ENCODE assay signal across 10 mouse cellular contexts in the genomic region with DNA sequence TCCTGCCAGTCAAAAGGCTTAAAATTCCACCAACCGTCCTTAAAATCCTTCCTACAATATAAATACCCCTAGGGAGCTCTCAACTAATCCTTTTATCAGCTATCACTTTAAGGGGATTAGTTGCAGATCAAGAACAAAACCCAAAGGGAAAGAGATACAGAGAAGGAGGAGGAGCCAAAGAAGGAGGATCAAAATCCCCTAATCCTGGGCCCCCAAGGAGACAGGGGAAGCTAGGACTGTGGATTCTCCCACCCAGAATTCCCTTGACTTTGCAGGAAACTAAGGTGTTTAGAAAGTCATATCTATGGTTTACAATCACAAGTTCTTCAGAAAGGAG.
DNase-seq lines count a peak whose midpoint lies in the region; ATAC-seq and TF ChIP-seq lines count a peak whose summit lies in the region.
"Had no signal": no experiment of that assay in that cellular context is flagged by ENCODE, and none has a peak within 500 bp of the region (broad histone marks: within the 10 kb centered on the region; RNA-seq: fewer than 3 reads in every experiment).

No protein-coding gene starts in this region.

- peaks cover 35% of the 10 kb centered on the region for H3K4me1 ChIP-seq in heart, embryonic 15.5 days (replicated peaks)
- H3K4me1 ChIP-seq in midbrain, embryonic 11.5 days (ENCODE audit: control insufficient read depth, insufficient read depth, low read length) = peaks cover 10% of the 10 kb centered on the region
- H3K4me1 ChIP-seq in midbrain, postnatal 0 days (ENCODE audit: insufficient read depth, low read length) = no peaks in the 10 kb centered on the region
- 0 out of 2 replicates have a peak, but pooled peaks cover 4% of the 10 kb centered on the region for H3K4me1 ChIP-seq in midbrain, embryonic 14.5 days (ENCODE audit: control insufficient read depth, insufficient read depth, low read length)
- H3K4me1 ChIP-seq in forebrain, embryonic 14.5 days (ENCODE audit: control insufficient read depth, insufficient read depth, low read length) = peaks cover 5% of the 10 kb centered on the region; the same call in 1 of the 2 replicates

- ATAC-seq in heart, embryonic 15.5 days (replicated peaks; ENCODE audit: insufficient number of reproducible peaks, insufficient read depth, low FRiP score, low read depth) = no peak
- peak; percentile 38; the same call in 1 of the 2 replicates for ATAC-seq in midbrain, embryonic 11.5 days (ENCODE audit: low FRiP score)
- ATAC-seq in midbrain, postnatal 0 days (ENCODE audit: low FRiP score) = no peak
- no peak; the same call in 1 of the 2 replicates for ATAC-seq in midbrain, embryonic 14.5 days (ENCODE audit: low FRiP score, low TSS enrichment)
- no peak for ATAC-seq in forebrain, embryonic 14.5 days
- ATAC-seq: forebrain, postnatal 0 days had no signal

- no peaks in the 10 kb centered on the region for H3K27me3 ChIP-seq in heart, embryonic 15.5 days
- peaks cover 43% of the 10 kb centered on the region for H3K27me3 ChIP-seq in midbrain, embryonic 11.5 days (ENCODE audit: control insufficient read depth, insufficient read depth, low read length)
- peaks cover 9% of the 10 kb centered on the region; the same call in 1 of the 2 replicates for H3K27me3 ChIP-seq in midbrain, postnatal 0 days (ENCODE audit: insufficient read depth, low read length)
- H3K27me3 ChIP-seq in midbrain, embryonic 14.5 days (ENCODE audit: control insufficient read depth, insufficient read depth, low read length) = peaks cover 15% of the 10 kb centered on the region
- H3K27me3 ChIP-seq in forebrain, embryonic 14.5 days (replicated peaks; ENCODE audit: control insufficient read depth, insufficient read depth, low read length) = no peaks in the 10 kb centered on the region
- H3K27me3 ChIP-seq: hindbrain, embryonic 15.5 days had no signal

- no peak for TF ChIP-seq CTCF in midbrain, postnatal 0 days (IDR thresholded peaks at IDR 0.05)

- no peaks in the 10 kb centered on the region for H3K36me3 ChIP-seq in heart, embryonic 15.5 days
- H3K36me3 ChIP-seq in midbrain, embryonic 11.5 days (ENCODE audit: control insufficient read depth, insufficient read depth, low read length) = no peaks in the 10 kb centered on the region
- no peaks in the 10 kb centered on the region for H3K36me3 ChIP-seq in midbrain, postnatal 0 days (ENCODE audit: insufficient read depth, low read length)
- H3K36me3 ChIP-seq in midbrain, embryonic 14.5 days (ENCODE audit: control insufficient read depth, insufficient read depth, low read length) = no peaks in the 10 kb centered on the region
- no peaks in the 10 kb centered on the region for H3K36me3 ChIP-seq in forebrain, embryonic 14.5 days (ENCODE audit: control insufficient read depth, insufficient read depth, low read length)
- H3K36me3 ChIP-seq: hindbrain, embryonic 15.5 days had no signal

- no peak for DNase-seq in heart, adult 9 months (ENCODE audit: low spot score in 2 of 2)
- DNase-seq in midbrain, embryonic 11.5 days (ENCODE audit: low spot score, missing footprints) = peak; percentile 87
- DNase-seq in midbrain, postnatal 0 days (ENCODE audit: low spot score) = no peak
- peak; percentile 80 for DNase-seq in midbrain, embryonic 14.5 days
- DNase-seq in forebrain, embryonic 14.5 days (ENCODE audit: low spot score) = no peak
- no peak for DNase-seq in left cerebral cortex, adult 11 months (ENCODE audit: low spot score)
- DNase-seq in kidney, adult 18-20 months = no peak
- DNase-seq: forebrain, postnatal 0 days had no signal

- peak overlapping the region; percentile 1; the same call in 1 of the 2 replicates for H3K4me2 ChIP-seq in heart, embryonic 15.5 days
- H3K4me2 ChIP-seq in midbrain, embryonic 11.5 days = no peak overlapping the region
- H3K4me2 ChIP-seq in midbrain, postnatal 0 days (ENCODE audit: low read depth, low read length, poor library complexity, severe bottlenecking) = no peak overlapping the region
- H3K4me2 ChIP-seq in midbrain, embryonic 14.5 days (ENCODE audit: low read length) = no peak overlapping the region
- no peak overlapping the region for H3K4me2 ChIP-seq in forebrain, embryonic 14.5 days (ENCODE audit: low read length)
- H3K4me2 ChIP-seq: hindbrain, embryonic 15.5 days had no signal

- no peak overlapping the region for H3K4me3 ChIP-seq in heart, embryonic 15.5 days
- H3K4me3 ChIP-seq in midbrain, embryonic 11.5 days (ENCODE audit: low read depth, low read length) = no peak overlapping the region
- H3K4me3 ChIP-seq in midbrain, postnatal 0 days (ENCODE audit: low read depth, low read length) = no peak overlapping the region
- H3K4me3 ChIP-seq in midbrain, embryonic 14.5 days (replicated peaks; ENCODE audit: low read depth, low read length) = no peak overlapping the region
- no peak overlapping the region for H3K4me3 ChIP-seq in forebrain, embryonic 14.5 days (ENCODE audit: low read depth, low read length)
- H3K4me3 ChIP-seq: hindbrain, embryonic 15.5 days had no signal

- H3K9me3 ChIP-seq in heart, embryonic 15.5 days (replicated peaks) = no peaks in the 10 kb centered on the region
- H3K9me3 ChIP-seq in midbrain, embryonic 11.5 days (ENCODE audit: control insufficient read depth, low read length) = no peaks in the 10 kb centered on the region
- H3K9me3 ChIP-seq in midbrain, postnatal 0 days (ENCODE audit: low read length) = no peaks in the 10 kb centered on the region
- H3K9me3 ChIP-seq in midbrain, embryonic 14.5 days (ENCODE audit: control insufficient read depth, low read length) = no peaks in the 10 kb centered on the region
- H3K9me3 ChIP-seq in forebrain, embryonic 14.5 days (replicated peaks; ENCODE audit: control insufficient read depth, low read length) = no peaks in the 10 kb centered on the region
- H3K9me3 ChIP-seq: hindbrain, embryonic 15.5 days had no signal

- H3K27ac ChIP-seq in heart, embryonic 15.5 days = peak overlapping the region; percentile 64
- no peak overlapping the region for H3K27ac ChIP-seq in midbrain, embryonic 11.5 days (ENCODE audit: low read depth, low read length)
- no peak overlapping the region for H3K27ac ChIP-seq in midbrain, postnatal 0 days (ENCODE audit: low read depth, low read length)
- no peak overlapping the region for H3K27ac ChIP-seq in midbrain, embryonic 14.5 days (replicated peaks; ENCODE audit: low read depth, low read length)
- H3K27ac ChIP-seq in forebrain, embryonic 14.5 days (ENCODE audit: low read depth, low read length) = no peak overlapping the region
- H3K27ac ChIP-seq: hindbrain, embryonic 15.5 days had no signal

- no peak overlapping the region for H3K9ac ChIP-seq in heart, embryonic 15.5 days
- H3K9ac ChIP-seq in midbrain, embryonic 11.5 days (ENCODE audit: low read length) = no peak overlapping the region
- H3K9ac ChIP-seq in midbrain, postnatal 0 days (replicated peaks; ENCODE audit: low read length, poor library complexity, severe bottlenecking) = no peak overlapping the region
- no peak overlapping the region for H3K9ac ChIP-seq in midbrain, embryonic 14.5 days (replicated peaks; ENCODE audit: low read length)
- H3K9ac ChIP-seq in forebrain, embryonic 14.5 days (ENCODE audit: low read length) = no peak overlapping the region
- H3K9ac ChIP-seq: forebrain, postnatal 0 days; hindbrain, embryonic 15.5 days had no signal

- WGBS in heart, embryonic 15.5 days = 6% methylated on average over 1 of the region's 1 CpGs
- WGBS in midbrain, embryonic 11.5 days = 6% methylated on average over 1 of the region's 1 CpGs
- 0% methylated on average over 1 of the region's 1 CpGs for WGBS in midbrain, postnatal 0 days
- 0% methylated on average over 1 of the region's 1 CpGs for WGBS in midbrain, embryonic 14.5 days
- WGBS in forebrain, embryonic 14.5 days = 0% methylated on average over 1 of the region's 1 CpGs

Comparison
In these comparisons a context has a peak if more than half of its experiments do, and no peak if none do; other contexts are left out.
1. DNase-seq: peak in midbrain, embryonic 11.5 days (single experiment) and midbrain, embryonic 14.5 days (single experiment); none in heart, adult 9 months (0 of 2), midbrain, postnatal 0 days (single experiment), forebrain, embryonic 14.5 days (single experiment), left cerebral cortex, adult 11 months (single experiment) and kidney, adult 18-20 months (single experiment).